Comparison of ENCODE assay signal across 8 mouse cellular contexts in the genomic region with DNA sequence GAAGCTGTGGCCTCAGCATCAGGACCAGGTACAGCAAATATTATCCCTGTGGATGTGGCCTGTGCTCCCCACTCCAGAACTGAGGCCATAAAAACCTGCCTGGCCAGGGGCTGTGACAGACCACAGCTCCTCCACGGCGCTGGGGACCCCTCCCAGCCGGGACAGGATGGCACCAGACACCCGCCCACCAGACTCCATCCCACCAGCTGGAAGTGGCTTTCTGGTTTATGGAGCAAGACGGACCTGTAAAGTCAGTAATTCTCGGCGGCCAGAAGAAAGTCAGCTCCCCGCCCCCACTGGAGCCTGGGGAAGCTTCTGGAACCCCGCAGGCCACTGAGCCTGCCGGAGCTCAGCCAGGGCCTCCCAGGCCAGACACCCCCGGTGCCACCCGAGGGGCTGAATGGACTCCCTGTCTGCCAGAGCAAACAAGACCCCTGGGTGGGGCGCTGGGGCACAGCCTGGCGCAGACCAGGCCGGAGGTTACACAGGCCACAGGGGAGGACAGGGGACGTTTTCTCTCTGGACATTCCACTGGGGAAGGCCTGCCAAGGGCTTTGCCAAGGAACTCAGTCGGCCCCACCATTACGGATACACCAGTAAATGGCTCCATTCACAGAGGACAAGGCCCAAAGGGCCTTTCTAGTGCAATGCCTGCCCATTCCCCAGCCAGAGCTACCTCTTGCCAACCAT.
DNase-seq lines count a peak whose midpoint lies in the region; ATAC-seq and TF ChIP-seq lines count a peak whose summit lies in the region.

No protein-coding gene starts in this region.

- no peak for TF ChIP-seq CTCF in cerebellum, adult 2 months (IDR thresholded peaks at IDR 0.05; ENCODE audit: borderline replicate concordance, insufficient read depth, low read depth, low read length)

- no peak overlapping the region for H3K27ac ChIP-seq in cerebellum, adult 2 months (ENCODE audit: insufficient read depth, low read length)

- intact Hi-C loops in left cerebral cortex, postnatal 36 days (cut with DNase I): no loop called here

- H3K4me1 ChIP-seq in cerebellum, adult 2 months (ENCODE audit: control insufficient read depth, insufficient read depth, low read length): peaks cover 8% of the 10 kb centered on the region; the same call in 1 of the 2 replicates

- no peak for DNase-seq in cerebellum, adult 9-10 months
- DNase-seq in cerebellum, adult 2 months: peak; percentile 48 to 68
- DNase-seq in frontal cortex, postnatal 14 days (ENCODE audit: low spot score in 2 of 2): peak; percentile 33 to 63
- peak; percentile 49 for DNase-seq in kidney, adult 18-20 months
- peak; percentile 19 to 49 for DNase-seq in left cerebral cortex, postnatal 36 days (ENCODE audit: low spot score in 2 of 2)
- peak; percentile 51 to 53 for DNase-seq in right cerebral cortex, postnatal 36 days (ENCODE audit: low spot score in 2 of 2)
- no peak for DNase-seq in spleen, adult 12 weeks (ENCODE audit: low spot score)

- no peak overlapping the region for H3K4me3 ChIP-seq in cerebellum, adult 2 months (replicated peaks; ENCODE audit: insufficient read depth, low read depth, low read length)

- H3K27me3 ChIP-seq in cerebellum, adult 2 months (ENCODE audit: control insufficient read depth, insufficient read depth, low read length): no peaks in the 10 kb centered on the region

- 44% methylated on average over 18 of the region's 18 CpGs for WGBS in cerebellum, adult 2 months

- no peak for TF ChIP-seq POLR2A in cerebellum, adult 2 months (IDR thresholded peaks at IDR 0.05; ENCODE audit: borderline replicate concordance, insufficient read depth, low read length)

- ATAC-seq in cerebellum, adult (ENCODE audit: insufficient number of reproducible peaks, low FRiP score, low TSS enrichment): peak; percentile 36; the same call in 1 of the 2 replicates

Comparison
In these comparisons a context has a peak if more than half of its experiments do, and no peak if none do; other contexts are left out.
1. DNase-seq: peak in cerebellum, adult 2 months (2 of 2), frontal cortex, postnatal 14 days (2 of 2), kidney, adult 18-20 months (single experiment), left cerebral cortex, postnatal 36 days (2 of 2) and right cerebral cortex, postnatal 36 days (2 of 2); none in cerebellum, adult 9-10 months (single experiment) and spleen, adult 12 weeks (single experiment).